Mouse (Mus musculus): ENCODE data around the gene Erich3.

DNA sequence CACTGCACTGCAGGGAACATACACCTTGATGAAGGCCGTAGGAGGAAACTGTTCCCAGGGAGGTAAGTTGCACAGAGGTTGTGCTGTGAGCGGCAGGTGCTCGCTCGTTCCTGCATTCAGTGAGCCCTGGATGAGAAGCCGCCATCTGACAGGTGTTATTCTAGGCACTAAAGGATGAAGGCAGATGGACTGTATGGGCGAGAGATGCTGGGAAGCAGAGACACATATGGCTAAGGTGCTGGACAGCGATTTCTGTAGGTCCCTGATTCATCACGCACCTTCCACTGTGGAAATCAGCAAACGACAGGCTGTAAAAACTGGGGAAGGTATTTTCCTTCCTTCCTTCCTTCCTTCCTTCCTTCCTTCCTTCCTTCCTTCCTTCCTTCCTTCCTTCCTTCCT lies 148.2 kb downstream of the Erich3 start:
- TF ChIP-seq POLR2A (IDR thresholded peaks at IDR 0.05; ENCODE audit: borderline replicate concordance, insufficient read depth, low read length) (no peak), CTCF (IDR thresholded peaks at IDR 0.05; ENCODE audit: borderline replicate concordance, insufficient read depth, low read depth, low read length) (no peak)
